Mouse (Mus musculus): Measurements from ENCODE around the gene Tapbp. TPM values are rescaled to one million over a fixed set of nuclear protein-coding genes. Genes with fewer than 3 reads are reported as not detected.

The Tapbp gene
- total and polyA plus RNA-seq, 3 experiments = 45.3 to 134 (median 116) TPM

DNA sequence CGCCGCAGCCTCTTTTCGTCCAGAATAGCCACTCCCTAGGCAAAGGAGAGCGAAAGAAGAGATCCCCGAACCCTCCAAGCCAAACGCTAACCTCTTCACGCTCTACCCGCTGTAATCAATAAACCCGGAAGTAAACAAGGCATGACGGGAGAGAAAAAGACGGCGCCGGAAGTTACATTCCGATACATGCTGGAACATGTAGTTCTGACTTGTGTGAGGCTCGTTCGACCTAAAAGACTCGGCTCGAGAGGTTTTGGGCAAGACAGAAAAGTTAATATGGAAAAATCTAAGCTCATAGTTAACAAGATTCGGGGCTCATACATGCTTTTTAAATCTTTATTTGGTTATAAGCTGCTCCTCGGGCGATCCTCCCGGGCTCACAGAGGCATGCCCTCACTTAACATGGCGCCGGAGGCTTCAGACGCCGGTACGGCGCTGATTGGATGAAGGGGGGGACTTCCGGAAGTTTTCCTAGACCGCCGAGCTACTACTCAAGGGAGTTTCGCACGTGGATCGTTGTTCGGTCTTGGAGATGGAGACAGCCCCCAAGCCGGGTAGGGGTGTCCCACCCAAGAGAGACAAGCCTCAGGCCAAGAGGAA, 24.6 kb downstream of the Tapbp start, which contains the start of the genes Pfdn6 and Wdr46 (continued):
- TF ChIP-seq ZC3H11A (IDR thresholded peaks at IDR 0.05; ENCODE audit: low read depth, low read length) (no peak), MAX (IDR thresholded peaks at IDR 0.05; ENCODE audit: low read length) (peak; percentile 76), MAZ (IDR thresholded peaks at IDR 0.05; ENCODE audit: low read depth, low read length) (peak; percentile 81; the same call in 1 of the 2 replicates), TBP (conservative IDR thresholded peaks at IDR 0.05; ENCODE audit: low read depth, low read length) (peak; percentile 74; the same call in 1 of the 2 replicates), SIN3A (IDR thresholded peaks at IDR 0.05; ENCODE audit: low read length) (peak; percentile 99), CTCF (conservative IDR thresholded peaks at IDR 0.05 in 1 of 2, IDR thresholded peaks at IDR 0.05 in 1 of 2; ENCODE audit: low read depth in 2 of 2, low read length in 2 of 2) (no peak), CHD2 (IDR thresholded peaks at IDR 0.05; ENCODE audit: low read length) (peak; percentile 95), NELFE (IDR thresholded peaks at IDR 0.05; ENCODE audit: low read depth, low read length) (peak; percentile 73), E2F4 (IDR thresholded peaks at IDR 0.05; ENCODE audit: insufficient replicate concordance, low read depth, low read length) (no peak), POLR2AphosphoS2 (IDR thresholded peaks at IDR 0.05; ENCODE audit: low read depth, low read length) (peak; percentile 82), CHD1 (IDR thresholded peaks at IDR 0.05; ENCODE audit: low read depth, low read length) (no peak), ZMIZ1 (IDR thresholded peaks at IDR 0.05; ENCODE audit: low read depth, low read length) (peak; percentile 68; the same call in 1 of the 2 replicates), JUN (IDR thresholded peaks at IDR 0.05; ENCODE audit: insufficient read depth, low read depth, low read length) (no peak), GABPA (IDR thresholded peaks at IDR 0.05; ENCODE audit: insufficient replicate concordance, low read depth, low read length) (peak; percentile 64; the same call in 1 of the 2 replicates), TCF12 (IDR thresholded peaks at IDR 0.05; ENCODE audit: low read depth, low read length) (peak; percentile 65)

DNA sequence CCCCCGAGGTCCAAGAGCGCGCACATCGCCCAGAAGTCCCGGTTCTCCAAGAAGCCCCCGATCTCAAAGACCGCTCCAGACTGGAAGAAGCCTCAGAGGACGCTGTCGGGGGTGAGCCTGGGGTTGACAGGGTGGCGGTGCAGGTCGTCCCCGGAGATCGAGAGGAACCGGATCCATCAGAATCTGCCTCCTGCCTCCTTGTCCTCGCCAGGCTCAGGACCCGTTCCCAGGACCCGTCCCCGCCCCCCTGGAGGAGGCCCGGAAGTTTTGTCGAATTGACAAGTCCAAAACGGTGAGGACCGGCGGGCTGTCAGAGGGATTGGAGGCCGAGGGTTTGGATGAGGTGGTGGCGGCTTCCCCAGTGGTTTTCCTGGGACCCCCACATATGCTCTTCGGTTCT, 25.3 kb downstream of the Tapbp start:
- H3K79me2 ChIP-seq (replicated peaks; ENCODE audit: control insufficient read depth, extremely low read depth, insufficient read depth, poor library complexity, severe bottlenecking) = peaks cover 31% of the 10 kb centered on the region
- dilution Hi-C loops (cut with MboI; ENCODE audit: extremely low pct_ligation_motif_present, extremely low pct_unique_long_range_greater_than_20kb, low sequenced_read_pairs) (no loop called here), in situ Hi-C loops (cut with MboI; ENCODE audit: low pct_ligation_motif_present, low pct_unique_long_range_greater_than_20kb, low sequenced_read_pairs) (no loop called here)
- TF ChIP-seq JUN (IDR thresholded peaks at IDR 0.05; ENCODE audit: insufficient read depth, low read depth, low read length) (no peak), MAX (IDR thresholded peaks at IDR 0.05; ENCODE audit: low read length) (no peak), MEF2A (IDR thresholded peaks at IDR 0.05; ENCODE audit: borderline replicate concordance, low read depth, low read length) (no peak), USF2 (conservative IDR thresholded peaks at IDR 0.05; ENCODE audit: low read depth, low read length) (no peak), MAFK (IDR thresholded peaks at IDR 0.05; ENCODE audit: insufficient replicate concordance, low read length) (no peak), UBTF (IDR thresholded peaks at IDR 0.05; ENCODE audit: low read depth, low read length) (no peak), USF1 (IDR thresholded peaks at IDR 0.05; ENCODE audit: low read depth, low read length) (no peak), MXI1 (IDR thresholded peaks at IDR 0.05; ENCODE audit: low read depth, low read length) (no peak), MYC (IDR thresholded peaks at IDR 0.05; ENCODE audit: low read depth, low read length) (no peak), NELFE (IDR thresholded peaks at IDR 0.05; ENCODE audit: low read depth, low read length) (no peak; the same call in 1 of the 2 replicates), CHD2 (IDR thresholded peaks at IDR 0.05; ENCODE audit: low read length) (no peak), TBP (conservative IDR thresholded peaks at IDR 0.05; ENCODE audit: low read depth, low read length) (no peak), MAZ (IDR thresholded peaks at IDR 0.05; ENCODE audit: low read depth, low read length) (no peak), CTCF (conservative IDR thresholded peaks at IDR 0.05 in 1 of 2, IDR thresholded peaks at IDR 0.05 in 1 of 2; ENCODE audit: low read depth in 2 of 2, low read length in 2 of 2) (no peak), ZNF384 (IDR thresholded peaks at IDR 0.05; ENCODE audit: low read depth, low read length) (no peak), GABPA (IDR thresholded peaks at IDR 0.05; ENCODE audit: insufficient replicate concordance, low read depth, low read length) (no peak), HCFC1 (IDR thresholded peaks at IDR 0.05; ENCODE audit: low read depth, low read length) (no peak), RAD21 (IDR thresholded peaks at IDR 0.05; ENCODE audit: low read depth, low read length) (no peak)
- H3K9ac ChIP-seq (ENCODE audit: insufficient read depth, low read depth) = peak overlapping the region; percentile 93
- peaks cover 42 to 64% of the 10 kb centered on the region in 2 experiments for H3K36me3 ChIP-seq (replicated peaks in 1 of 2; ENCODE audit: control insufficient read depth in 1 of 2, insufficient read depth in 1 of 2, low read length in 1 of 2)
- no peaks in the 10 kb centered on the region for H3K9me3 ChIP-seq (replicated peaks; ENCODE audit: low read length)
- no peak overlapping the region for H3K27ac ChIP-seq (ENCODE audit: insufficient read depth, low read depth)
- H3K4me2 ChIP-seq (ENCODE audit: insufficient read depth, low read depth, poor library complexity, severe bottlenecking) = peak overlapping the region; percentile 69
- no peak for DNase-seq (ENCODE audit: extremely low read depth)
- no peaks in the 10 kb centered on the region for H3K27me3 ChIP-seq (replicated peaks)
- peak overlapping the region; percentile 94 to 99 (median 96) for H3K4me3 ChIP-seq (replicated peaks in 1 of 3; ENCODE audit: low read depth in 2 of 3, low read length in 2 of 3, poor library complexity in 1 of 3)
- peaks cover 7 to 24% of the 10 kb centered on the region in 2 experiments for H3K4me1 ChIP-seq (ENCODE audit: control insufficient read depth in 1 of 2, insufficient read depth in 2 of 2)
